Mouse (Mus musculus) small intestine, adult 2 months (tissue): ENCODE measurements around the gene Ap5z1.

ENCODE experiments used
- CTCF ChIP-seq: fragments of 200-500 bp; IDR thresholded peaks from 2 replicates; pipeline ENCODE4 v1.5.1; 2012; ENCODE audit warnings: low read depth, mild to moderate bottlenecking, control low read depth, inconsistent platforms, low read length, moderate library complexity, mixed read lengths; ENCODE audit not compliant: insufficient replicate concordance, insufficient read length; ENCODE audit errors: extremely low read depth
- POLR2A ChIP-seq: fragments of 200-500 bp; IDR thresholded peaks from 2 replicates; pipeline ENCODE4 v1.6.1; 2012; ENCODE audit warnings: low read depth, mild to moderate bottlenecking, control low read depth, inconsistent platforms, low read length, moderate library complexity

GRCm38 (mm10) chr5:142417876-142418275 lies 45.9 kb upstream of the Ap5z1 start:
- TF ChIP-seq POLR2A (no peak), CTCF (no peak)
